Mouse (Mus musculus) kidney, embryonic 16.5 days (tissue): ENCODE data around the gene Ube2ql1. TPM values are rescaled to one million over a fixed set of nuclear protein-coding genes. Genes with fewer than 3 reads are reported as not detected.

ENCODE experiments used
- ATAC-seq: fragments of 200-750 bp; cut with Nextera tagmentation; 2 replicates; pipeline ENCODE4 v1.8.0; 2017; ENCODE audit warnings: moderate TSS enrichment; ENCODE audit not compliant: low FRiP score, low TSS enrichment
- H3K27ac ChIP-seq: fragments of 300-500 bp; sonication (generic); 2 replicates; pipeline ENCODE4 v1.5.1; 2014; ENCODE audit warnings: low read length
- H3K27me3 ChIP-seq: fragments of 300-500 bp; sonication (generic); 2 replicates; pipeline ENCODE4 v1.6.1; 2014; ENCODE audit warnings: low read length, control low read depth, mixed read lengths; ENCODE audit not compliant: insufficient read depth
- H3K36me3 ChIP-seq: fragments of 300-500 bp; sonication (generic); 2 replicates; pipeline ENCODE4 v1.6.1; 2014; ENCODE audit warnings: low read length, control low read depth, mixed read lengths; ENCODE audit not compliant: insufficient read depth
- H3K4me1 ChIP-seq: fragments of 300-500 bp; sonication (generic); 2 replicates; pipeline ENCODE4 v1.6.1; 2014; ENCODE audit warnings: low read length, control low read depth, mixed read lengths; ENCODE audit not compliant: insufficient read depth
- H3K4me2 ChIP-seq: fragments of 300-500 bp; sonication (generic); replicated peaks from 2 replicates; pipeline ENCODE4 v1.6.1; 2014; ENCODE audit warnings: low read depth, low read length
- H3K4me3 ChIP-seq: fragments of 300-500 bp; sonication (generic); 2 replicates; pipeline ENCODE4 v1.5.1; 2014; ENCODE audit warnings: mild to moderate bottlenecking, low read length
- H3K9ac ChIP-seq: fragments of 300-500 bp; sonication (generic); replicated peaks from 2 replicates; pipeline ENCODE4 v1.6.1; 2014; ENCODE audit warnings: low read length
- H3K9me3 ChIP-seq: fragments of 300-500 bp; sonication (generic); 2 replicates; pipeline ENCODE4 v1.6.1; 2016; ENCODE audit warnings: low read length, control low read depth
- WGBS: fragments of 180-500 bp; shearing (Covaris S2); extraction: QIAGEN DNeasy Blood & Tissue Kit; methylation state at CpG from one replicate; pipeline ENCODE4 v1.1.7; 2014; 5-methylcytosine and 5-hydroxymethylcytosine counted together
- polyA plus RNA-seq: library from polyadenylated mRNA; unstranded; fragments of >200 nt; fragmentation: Nextera tagmentation; extraction: Ambion mirVana; gene quantifications from 2 replicates; pipeline ENCODE4 v1.2.1, GENCODE M21; 2015

Gene Ube2ql1
- polyA plus RNA-seq, 1 experiment from 2014 or later, result 0.61 TPM

DNA sequence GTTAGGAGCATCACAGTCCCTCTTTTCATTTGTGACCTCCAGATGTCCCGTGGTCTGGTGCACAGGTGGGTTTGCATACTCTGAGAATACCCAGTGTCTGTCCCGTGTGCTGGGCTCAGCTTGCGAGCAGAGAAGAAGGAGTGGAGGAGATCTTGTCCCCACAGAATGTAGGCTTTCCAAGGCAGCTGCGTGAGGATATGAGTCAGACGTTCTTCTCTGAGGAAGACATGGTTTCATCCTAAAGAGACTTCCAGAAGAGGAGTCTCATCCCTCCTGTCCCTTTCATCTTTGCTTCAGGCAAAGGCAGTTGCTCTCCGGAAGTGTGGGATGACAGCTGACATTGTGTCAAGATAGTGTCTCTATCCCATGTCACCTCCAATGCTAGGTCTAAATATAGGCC lies 11.8 kb upstream of the Ube2ql1 start:
- ATAC-seq, result no peak
- Histone ChIP-seq H3K9ac (no peak overlapping the region), H3K9me3 (no peaks in the 10 kb centered on the region), H3K4me2 (no peak overlapping the region), H3K4me1 (no peaks in the 10 kb centered on the region), H3K27me3 (no peaks in the 10 kb centered on the region), H3K4me3 (no peak overlapping the region), H3K36me3 (no peaks in the 10 kb centered on the region), H3K27ac (no peak overlapping the region)
- 86% methylated on average over 6 of the region's 6 CpGs for WGBS

DNA sequence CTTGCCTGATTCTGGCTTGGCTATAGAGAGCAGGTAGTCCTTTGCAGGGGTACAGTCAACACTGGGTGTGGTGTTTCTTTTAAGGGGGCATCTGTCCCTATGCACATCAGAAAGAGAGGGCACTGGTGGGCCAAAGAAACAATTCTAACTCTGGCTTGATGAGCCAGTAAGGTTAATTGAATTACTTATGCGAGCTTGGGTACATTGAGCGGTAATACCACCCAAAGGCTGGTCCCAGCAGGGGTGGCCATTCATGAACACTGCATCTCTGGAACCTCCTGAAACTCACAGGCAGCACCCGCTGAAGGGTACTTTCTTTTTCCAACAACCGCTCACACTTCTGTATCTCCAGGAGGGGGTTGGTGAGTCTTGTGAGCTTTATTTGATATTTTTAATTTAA lies 9.1 kb upstream of the Ube2ql1 start:
- H3K36me3 ChIP-seq, result no peaks in the 10 kb centered on the region
- H3K27ac ChIP-seq, result no peak overlapping the region
- H3K4me3 ChIP-seq, result no peak overlapping the region
- H3K27me3 ChIP-seq, result no peaks in the 10 kb centered on the region
- no peaks in the 10 kb centered on the region for H3K4me1 ChIP-seq
- H3K4me2 ChIP-seq, result no peak overlapping the region
- H3K9ac ChIP-seq, result no peak overlapping the region
- no peaks in the 10 kb centered on the region for H3K9me3 ChIP-seq
- 80% methylated on average over 4 of the region's 4 CpGs for WGBS
- ATAC-seq, result no peak

- Histone ChIP-seq H3K27me3 (peaks cover 41% of the 10 kb centered on the region), H3K4me3 (peak overlapping the region; percentile 67), H3K9me3 (no peaks in the 10 kb centered on the region), H3K4me1 (peaks cover 13% of the 10 kb centered on the region), H3K36me3 (no peaks in the 10 kb centered on the region), H3K27ac (no peak overlapping the region), H3K9ac (peak overlapping the region; percentile 62), H3K4me2 (peak overlapping the region; percentile 99)
- 2% methylated on average over 29 of the region's 29 CpGs for WGBS
- ATAC-seq, result peak; percentile 52; the same call in 1 of the 2 replicates
Observed at GRCm38 (mm10) chr13:69740331-69741285, 919 bp upstream of the Ube2ql1 start.

GRCm38 (mm10) chr13:69739091-69739758 lies 464 bp downstream of the Ube2ql1 start:
- Histone ChIP-seq H3K4me1 (peaks cover 13% of the 10 kb centered on the region), H3K36me3 (no peaks in the 10 kb centered on the region), H3K4me3 (peak overlapping the region; percentile 67), H3K9me3 (no peaks in the 10 kb centered on the region), H3K27ac (no peak overlapping the region), H3K9ac (peak overlapping the region; percentile 65), H3K27me3 (peaks cover 45% of the 10 kb centered on the region), H3K4me2 (peak overlapping the region; percentile 99)
- peak; percentile 66 for ATAC-seq
- WGBS, result under 1% methylated on average over 64 of the region's 78 CpGs

DNA sequence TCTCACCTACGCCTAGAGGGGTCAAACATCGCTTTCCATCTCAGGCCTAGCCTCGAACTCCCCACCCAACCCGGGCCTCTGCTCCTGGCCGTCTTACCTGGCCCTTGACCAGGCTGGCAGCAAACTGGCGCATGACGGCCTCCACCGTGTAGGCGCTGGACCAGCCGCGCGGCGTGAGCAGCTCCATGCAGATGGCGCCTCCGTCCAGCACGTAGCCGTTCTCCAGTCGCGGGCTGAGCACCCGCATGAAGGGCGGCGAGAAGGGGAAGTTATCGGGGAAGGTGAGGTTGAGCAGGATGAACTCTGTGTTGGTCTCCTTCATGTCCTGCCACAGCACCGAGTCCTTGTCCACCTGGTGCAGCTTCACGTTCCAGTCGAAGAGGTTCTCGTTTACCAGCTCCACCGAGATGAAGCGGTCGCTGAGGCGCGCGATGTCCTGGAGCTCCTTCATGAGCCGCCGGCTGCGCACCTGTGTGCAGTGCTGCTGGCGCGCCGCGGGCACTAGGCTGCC lies 1.2 kb downstream of the Ube2ql1 start:
- under 1% methylated on average over 40 of the region's 40 CpGs for WGBS
- H3K27me3 ChIP-seq, result peaks cover 45% of the 10 kb centered on the region
- no peaks in the 10 kb centered on the region for H3K36me3 ChIP-seq
- H3K9ac ChIP-seq, result peak overlapping the region; percentile 28; the same call in 1 of the 2 replicates
- H3K4me1 ChIP-seq, result peaks cover 13% of the 10 kb centered on the region
- no peaks in the 10 kb centered on the region for H3K9me3 ChIP-seq
- ATAC-seq, result 0 out of 2 replicates have a peak, but pooled peaks have one; percentile 25
- H3K4me3 ChIP-seq, result peak overlapping the region; percentile 67
- no peak overlapping the region for H3K27ac ChIP-seq
- H3K4me2 ChIP-seq, result peak overlapping the region; percentile 99

DNA sequence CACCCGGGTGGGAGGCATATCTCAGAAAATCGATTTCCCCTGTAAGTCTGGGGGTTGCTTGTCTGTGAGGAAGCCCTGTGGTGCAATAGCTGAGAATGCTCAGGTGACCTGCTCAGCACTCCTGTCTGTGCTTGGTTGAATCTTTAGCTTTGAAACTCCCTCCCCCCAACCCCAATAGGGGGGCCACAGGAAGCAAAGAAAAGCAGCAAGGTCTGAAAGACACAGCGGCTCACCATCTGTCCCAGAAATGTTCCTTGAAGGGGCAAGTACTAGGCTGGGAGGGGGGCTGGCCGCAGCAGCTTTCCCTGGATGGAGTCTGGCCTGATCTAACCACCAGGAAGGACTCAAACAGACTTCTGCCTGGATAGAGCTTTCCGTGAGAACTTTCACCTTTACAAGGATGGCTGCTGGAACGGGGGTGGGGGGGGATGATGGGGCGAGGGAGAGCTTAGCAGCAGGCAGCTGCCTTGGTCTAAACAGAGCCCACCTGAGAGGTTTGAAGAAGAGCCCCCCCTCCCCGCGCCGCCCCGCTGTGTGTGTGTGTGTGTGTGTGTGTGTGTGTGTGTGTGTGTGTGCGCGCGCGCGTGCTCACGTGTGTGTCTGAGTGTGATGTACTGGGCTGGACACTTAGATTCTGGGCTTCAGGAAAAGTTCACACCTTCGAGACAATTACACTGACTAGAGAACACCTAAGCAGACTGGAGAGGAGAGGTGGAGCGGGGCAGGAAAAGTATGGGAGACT lies 2.1 kb downstream of the Ube2ql1 start:
- 7% methylated on average over 15 of the region's 19 CpGs for WGBS
- no peak for ATAC-seq
- Histone ChIP-seq H3K4me2 (peak overlapping the region; percentile 99), H3K4me3 (peak overlapping the region; percentile 67), H3K27me3 (peaks cover 45% of the 10 kb centered on the region), H3K27ac (no peak overlapping the region), H3K9ac (no peak overlapping the region), H3K4me1 (peaks cover 13% of the 10 kb centered on the region), H3K36me3 (no peaks in the 10 kb centered on the region), H3K9me3 (no peaks in the 10 kb centered on the region)

- H3K27me3 ChIP-seq, result peaks cover 23% of the 10 kb centered on the region
- no peak for ATAC-seq
- H3K4me2 ChIP-seq, result no peak overlapping the region
- H3K9me3 ChIP-seq, result no peaks in the 10 kb centered on the region
- no peak overlapping the region for H3K9ac ChIP-seq
- H3K27ac ChIP-seq, result no peak overlapping the region
- 88% methylated on average over 6 of the region's 6 CpGs for WGBS
- no peaks in the 10 kb centered on the region for H3K4me1 ChIP-seq
- H3K36me3 ChIP-seq, result no peaks in the 10 kb centered on the region
- H3K4me3 ChIP-seq, result no peak overlapping the region
Observed at GRCm38 (mm10) chr13:69732636-69733035, 7.1 kb downstream of the Ube2ql1 start.

- Histone ChIP-seq H3K36me3 (no peaks in the 10 kb centered on the region), H3K27me3 (no peaks in the 10 kb centered on the region), H3K4me3 (no peak overlapping the region), H3K27ac (no peak overlapping the region), H3K4me2 (no peak overlapping the region), H3K9ac (no peak overlapping the region), H3K9me3 (no peaks in the 10 kb centered on the region), H3K4me1 (no peaks in the 10 kb centered on the region)
- 95% methylated on average over 3 of the region's 3 CpGs for WGBS
- ATAC-seq, result no peak
Observed at GRCm38 (mm10) chr13:69725376-69725775, 14.3 kb downstream of the Ube2ql1 start.

- WGBS, result 19% methylated on average over 6 of the region's 6 CpGs
- Histone ChIP-seq H3K9me3 (no peaks in the 10 kb centered on the region), H3K4me3 (no peak overlapping the region), H3K36me3 (no peaks in the 10 kb centered on the region), H3K27me3 (no peaks in the 10 kb centered on the region), H3K4me1 (no peaks in the 10 kb centered on the region), H3K9ac (no peak overlapping the region), H3K27ac (no peak overlapping the region), H3K4me2 (no peak overlapping the region)
- ATAC-seq, result no peak
Observed at GRCm38 (mm10) chr13:69721141-69721540, 18.5 kb downstream of the Ube2ql1 start.
